Mouse (Mus musculus) limb, embryonic 12.5 days (tissue): ENCODE measurements around the gene Gns. TPM values are rescaled to one million over a fixed set of nuclear protein-coding genes. Genes with fewer than 3 reads are reported as not detected.
"Not testable (repeated sequence)": the region's sequence is repeated elsewhere in the genome, so short reads cannot be mapped to it uniquely, and the experiment has no call there.

Source experiments
- ATAC-seq: fragments of 200-750 bp; cut with Nextera tagmentation; 2 replicates; pipeline ENCODE4 v1.8.0; 2017; ENCODE audit warnings: low read depth, moderate TSS enrichment; ENCODE audit not compliant: insufficient number of reproducible peaks, insufficient read depth, low FRiP score, low TSS enrichment
- H3K27ac ChIP-seq: fragments of 300-500 bp; sonication (generic); 2 replicates; pipeline ENCODE4 v1.5.1; 2016; ENCODE audit warnings: mild to moderate bottlenecking, moderate library complexity
- H3K27me3 ChIP-seq: fragments of 300-500 bp; sonication (generic); 2 replicates; pipeline ENCODE4 v1.6.1; 2016; ENCODE audit warnings: mild to moderate bottlenecking, moderate library complexity
- H3K36me3 ChIP-seq: fragments of 300-500 bp; sonication (generic); 2 replicates; pipeline ENCODE4 v1.6.1; 2016; ENCODE audit warnings: mild to moderate bottlenecking, moderate library complexity
- H3K4me1 ChIP-seq: fragments of 300-500 bp; sonication (generic); replicated peaks from 2 replicates; pipeline ENCODE4 v1.6.1; 2016
- H3K4me2 ChIP-seq: fragments of 300-500 bp; sonication (generic); 2 replicates; pipeline ENCODE4 v1.6.1; 2016; ENCODE audit warnings: mild to moderate bottlenecking, moderate library complexity
- H3K4me3 ChIP-seq: fragments of 300-500 bp; sonication (generic); replicated peaks from 2 replicates; pipeline ENCODE4 v1.5.1; 2016; ENCODE audit warnings: mild to moderate bottlenecking
- H3K9ac ChIP-seq: fragments of 300-500 bp; sonication (generic); replicated peaks from 2 replicates; pipeline ENCODE4 v1.6.1; 2016; ENCODE audit warnings: mild to moderate bottlenecking, moderate library complexity
- H3K9me3 ChIP-seq: fragments of 300-500 bp; sonication (generic); 2 replicates; pipeline ENCODE4 v1.6.1; 2016; ENCODE audit warnings: mild to moderate bottlenecking, moderate library complexity
- WGBS: fragments of 180-500 bp; shearing (Covaris S2); methylation state at CpG from one replicate; pipeline ENCODE4 v1.1.7; 2016; 5-methylcytosine and 5-hydroxymethylcytosine counted together
- polyA plus RNA-seq: library from polyadenylated mRNA; unstranded; fragments of >200 nt; fragmentation: Nextera tagmentation; extraction: Ambion mirVana; gene quantifications from 2 replicates; pipeline ENCODE4 v1.2.1, GENCODE M21; 2016

Gns gene
- polyA plus RNA-seq = 38.7 and 42.1 TPM in 2 replicates

DNA sequence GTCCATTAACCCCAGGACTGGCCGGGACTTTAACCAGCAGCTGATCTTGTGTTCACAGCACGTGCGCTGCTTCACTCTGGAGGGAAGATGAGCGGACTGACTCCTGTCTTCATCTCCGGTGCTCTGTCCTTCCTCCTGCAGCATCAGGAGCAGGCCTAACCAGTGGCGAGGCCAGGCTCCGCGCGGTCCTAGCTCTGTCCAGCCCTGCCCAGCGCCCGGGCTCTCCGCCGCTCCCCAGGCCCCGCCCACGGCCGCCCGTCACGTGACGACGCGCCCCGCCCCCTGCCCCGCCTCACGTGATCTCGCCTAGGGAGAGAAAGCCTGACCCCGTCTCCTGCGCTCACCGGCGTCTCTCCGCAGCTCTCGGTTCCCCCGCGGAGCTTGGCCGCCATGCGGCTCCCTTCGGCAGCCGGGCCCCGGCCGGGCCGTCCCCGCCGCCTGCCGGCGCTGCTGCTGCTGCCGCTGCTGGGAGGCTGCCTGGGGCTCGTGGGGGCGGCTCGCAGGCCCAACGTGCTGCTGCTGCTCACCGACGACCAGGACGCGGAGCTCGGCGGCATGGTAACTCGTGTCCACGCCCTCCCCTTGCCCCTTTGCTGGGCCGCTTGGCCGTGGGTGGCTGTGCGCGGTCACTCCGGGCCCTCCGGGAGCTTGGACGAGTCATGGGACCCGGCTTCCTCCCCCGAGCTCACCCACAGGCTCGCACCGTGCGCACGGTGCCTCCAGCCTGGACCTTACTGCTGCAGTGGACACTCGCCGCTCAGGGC lies at the start of gene Gns:
Gns (plus strand) TSS at position 290 of the 764 bp plus-strand sequence.
- Histone ChIP-seq H3K27ac (peak within 1 kb of the TSS; percentile 66), H3K9me3 (no peaks in the 10 kb centered on the region), H3K4me1 (peaks cover 23% of the 10 kb centered on the region), H3K27me3 (no peaks in the 10 kb centered on the region), H3K4me3 (peak within 1 kb of the TSS; percentile 98), H3K9ac (peak within 1 kb of the TSS; percentile 87), H3K36me3 (peaks cover 10% of the 10 kb centered on the region), H3K4me2 (peak within 1 kb of the TSS; percentile 88)
- WGBS = under 1% methylated on average over 68 of the region's 72 CpGs
- peak; percentile 96 for ATAC-seq

DNA sequence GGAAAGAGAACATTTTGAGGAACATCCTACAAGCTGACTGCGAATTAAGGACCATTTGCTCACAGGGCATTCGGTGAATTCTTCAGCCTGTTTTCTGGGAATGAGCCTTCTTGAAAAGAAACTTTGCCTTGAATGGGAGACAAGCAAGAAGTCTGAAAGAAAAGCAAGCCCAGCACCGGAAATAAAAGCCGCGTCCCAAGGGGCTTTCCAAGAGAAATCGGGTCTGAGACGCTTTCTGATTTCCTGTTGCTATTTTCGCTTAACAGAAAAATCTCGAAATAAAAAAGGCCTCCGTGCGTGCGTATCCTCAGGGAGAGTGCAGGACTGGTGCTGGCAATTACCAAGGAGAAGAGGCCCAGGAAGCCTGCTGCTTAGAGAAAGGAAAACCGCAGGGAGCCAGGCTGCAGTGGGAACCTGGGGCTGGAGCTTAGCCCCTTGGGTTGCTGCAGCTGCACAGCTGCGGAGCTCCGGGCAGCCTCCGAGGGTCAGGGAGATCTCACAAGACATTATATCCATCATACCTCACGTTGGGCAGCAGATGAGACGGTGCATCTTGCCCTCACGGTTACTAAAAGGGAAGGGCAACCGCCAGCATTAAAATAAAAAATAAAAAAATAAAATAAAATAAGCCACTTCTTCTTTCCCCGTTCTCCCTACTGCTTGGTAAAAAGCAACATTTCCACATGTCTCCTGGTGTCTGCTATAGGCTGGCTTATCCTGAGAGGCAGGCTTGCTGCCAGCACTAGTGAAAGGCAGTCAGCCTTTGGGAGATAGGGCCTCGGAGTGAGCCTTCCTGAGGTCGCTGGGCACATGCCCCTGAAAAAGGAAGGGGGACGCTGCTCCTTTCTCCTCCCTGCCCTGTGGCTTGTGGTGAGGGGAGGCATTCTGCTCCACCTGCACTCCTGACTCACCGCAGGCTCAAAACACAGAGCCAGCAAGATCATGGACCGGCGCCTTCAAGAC lies 49.3 kb upstream of the Gns start:
- Histone ChIP-seq H3K4me1 (peaks cover 11% of the 10 kb centered on the region), H3K36me3 (no peaks in the 10 kb centered on the region), H3K9ac (no peak overlapping the region), H3K4me3 (peak overlapping the region; percentile 8; the same call in 1 of the 2 replicates), H3K27ac (no peak overlapping the region), H3K4me2 (peak overlapping the region; percentile 39), H3K9me3 (no peaks in the 10 kb centered on the region), H3K27me3 (peaks cover 51% of the 10 kb centered on the region)
- ATAC-seq = no peak
- WGBS = 29% methylated on average over 27 of the region's 27 CpGs

DNA sequence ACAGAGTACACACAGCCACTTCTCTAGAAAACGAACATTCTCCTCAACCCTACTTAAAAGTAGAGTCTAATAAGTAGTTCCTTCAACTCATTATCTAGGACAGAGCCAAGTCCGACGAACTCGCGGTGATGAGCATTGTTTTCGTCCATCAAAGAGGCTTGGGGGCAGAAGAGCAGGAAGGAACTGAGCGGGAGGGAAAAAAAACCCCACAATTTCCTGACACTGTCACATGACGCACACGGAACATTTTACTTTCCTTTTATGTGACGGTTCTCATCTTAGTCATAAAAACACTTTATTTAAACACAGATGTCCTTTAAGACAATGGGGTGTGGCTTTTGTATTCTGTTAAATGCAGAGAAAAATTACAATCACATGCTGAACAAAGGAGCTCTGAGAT lies 48.5 kb upstream of the Gns start:
- Histone ChIP-seq H3K36me3 (no peaks in the 10 kb centered on the region), H3K4me3 (no peak overlapping the region), H3K9ac (no peak overlapping the region), H3K27ac (no peak overlapping the region), H3K9me3 (no peaks in the 10 kb centered on the region), H3K4me1 (peaks cover 6% of the 10 kb centered on the region), H3K4me2 (no peak overlapping the region), H3K27me3 (peaks cover 44% of the 10 kb centered on the region)
- ATAC-seq = no peak
- 88% methylated on average over 10 of the region's 10 CpGs for WGBS

DNA sequence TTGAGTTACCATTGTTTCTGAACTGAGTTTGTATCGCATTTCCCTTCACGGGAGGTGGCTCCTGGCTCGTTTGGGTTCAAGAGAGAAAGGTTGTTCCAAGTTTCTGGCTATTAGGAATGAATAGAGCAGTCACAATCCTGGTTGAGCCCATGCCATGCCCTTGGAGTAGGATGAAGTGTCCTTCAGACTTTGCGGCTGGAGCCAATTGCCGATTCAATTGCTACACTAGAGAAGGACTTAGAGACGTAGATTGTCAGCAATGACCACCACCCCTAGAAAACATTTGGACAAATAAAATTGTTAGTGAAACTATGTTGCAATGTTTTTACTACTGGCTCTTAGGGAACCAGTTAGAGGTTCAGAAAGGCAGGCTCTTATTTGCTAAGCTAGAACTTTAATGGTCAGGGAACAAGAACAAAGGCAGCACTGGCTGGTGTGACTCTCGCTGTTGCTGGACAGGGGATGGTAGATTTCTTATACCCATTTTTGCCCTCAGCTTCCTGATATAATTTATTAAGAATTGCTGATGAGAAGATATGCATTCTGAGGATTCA lies 46.4 kb upstream of the Gns start:
- Histone ChIP-seq H3K4me1 (peaks cover 6% of the 10 kb centered on the region), H3K36me3 (no peaks in the 10 kb centered on the region), H3K9me3 (no peaks in the 10 kb centered on the region), H3K27ac (no peak overlapping the region), H3K4me2 (no peak overlapping the region), H3K4me3 (no peak overlapping the region), H3K9ac (no peak overlapping the region), H3K27me3 (peaks cover 24% of the 10 kb centered on the region)
- 80% methylated on average over 7 of the region's 7 CpGs for WGBS
- no peak for ATAC-seq

DNA sequence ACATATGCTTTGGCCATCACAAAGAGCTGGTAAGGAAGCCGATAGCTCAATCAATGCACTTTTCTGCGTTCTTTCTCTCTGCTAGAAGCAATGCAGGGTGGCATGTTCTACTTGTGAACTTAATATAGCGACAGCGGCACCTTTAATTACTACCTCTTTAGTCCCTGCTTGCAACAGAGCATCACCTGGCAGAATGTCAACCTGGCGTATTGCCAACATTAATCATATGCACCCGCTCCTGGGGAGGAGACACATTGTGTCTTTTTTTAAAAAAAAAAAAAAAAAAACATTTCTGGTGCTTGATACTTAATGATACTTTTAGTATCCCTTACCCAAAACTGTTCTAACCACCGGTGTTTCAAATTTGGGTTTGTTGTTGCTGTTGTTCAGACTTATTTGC lies 41.4 kb upstream of the Gns start:
- Histone ChIP-seq H3K4me2 (no peak overlapping the region), H3K36me3 (no peaks in the 10 kb centered on the region), H3K27me3 (no peaks in the 10 kb centered on the region), H3K27ac (no peak overlapping the region), H3K4me1 (no peaks in the 10 kb centered on the region), H3K9me3 (no peaks in the 10 kb centered on the region), H3K4me3 (no peak overlapping the region), H3K9ac (no peak overlapping the region)
- ATAC-seq = no peak
- 82% methylated on average over 7 of the region's 7 CpGs for WGBS

DNA sequence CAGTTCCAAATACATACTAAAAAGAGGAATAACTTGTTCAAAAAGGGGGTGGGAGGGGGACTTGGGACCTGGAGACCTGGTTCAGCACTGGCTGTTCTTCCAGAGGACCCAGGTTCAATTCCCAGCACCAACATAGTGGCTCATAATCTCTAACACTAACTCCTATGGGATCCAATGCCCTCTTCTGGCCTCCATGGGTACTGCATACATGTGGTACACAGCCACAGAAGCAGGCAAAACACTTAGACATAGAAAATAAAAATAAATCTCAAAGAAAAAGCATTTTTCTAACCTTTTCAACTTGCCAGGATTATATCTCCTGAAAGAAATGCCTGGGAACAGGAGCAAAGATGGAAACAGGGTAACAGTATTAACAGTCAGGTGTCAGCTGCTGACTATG lies 38.7 kb upstream of the Gns start:
- no peak overlapping the region for H3K9ac ChIP-seq
- no peaks in the 10 kb centered on the region for H3K36me3 ChIP-seq
- no peak overlapping the region for H3K4me2 ChIP-seq
- H3K27me3 ChIP-seq = no peaks in the 10 kb centered on the region
- H3K27ac ChIP-seq = no peak overlapping the region
- no peak for ATAC-seq
- no peaks in the 10 kb centered on the region for H3K9me3 ChIP-seq
- no peak overlapping the region for H3K4me3 ChIP-seq
- H3K4me1 ChIP-seq = no peaks in the 10 kb centered on the region

DNA sequence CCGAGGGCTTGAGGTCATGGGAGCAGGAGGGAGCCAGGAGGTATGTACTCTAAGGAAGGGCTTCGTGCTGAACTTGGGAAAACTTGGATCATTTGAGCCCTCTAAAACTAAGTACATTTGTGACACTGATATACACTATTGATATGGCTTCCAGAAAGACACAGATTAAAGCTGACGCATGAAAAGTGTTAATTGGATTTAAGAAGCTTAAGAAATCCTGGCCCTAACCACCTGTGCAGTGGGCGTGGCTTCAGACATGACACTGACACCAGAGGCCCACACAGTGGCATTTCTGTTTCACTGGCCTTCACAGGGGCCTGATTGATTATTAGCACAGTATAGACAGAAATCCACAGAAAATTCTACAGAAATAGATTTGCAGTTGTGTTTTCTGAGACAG lies 35.3 kb upstream of the Gns start:
- no peak overlapping the region for H3K4me3 ChIP-seq
- H3K9me3 ChIP-seq = no peaks in the 10 kb centered on the region
- H3K27me3 ChIP-seq = no peaks in the 10 kb centered on the region
- no peak for ATAC-seq
- no peak overlapping the region for H3K4me2 ChIP-seq
- no peak overlapping the region for H3K27ac ChIP-seq
- H3K36me3 ChIP-seq = no peaks in the 10 kb centered on the region
- H3K4me1 ChIP-seq = no peaks in the 10 kb centered on the region
- 76% methylated on average over 4 of the region's 4 CpGs for WGBS
- H3K9ac ChIP-seq = no peak overlapping the region

DNA sequence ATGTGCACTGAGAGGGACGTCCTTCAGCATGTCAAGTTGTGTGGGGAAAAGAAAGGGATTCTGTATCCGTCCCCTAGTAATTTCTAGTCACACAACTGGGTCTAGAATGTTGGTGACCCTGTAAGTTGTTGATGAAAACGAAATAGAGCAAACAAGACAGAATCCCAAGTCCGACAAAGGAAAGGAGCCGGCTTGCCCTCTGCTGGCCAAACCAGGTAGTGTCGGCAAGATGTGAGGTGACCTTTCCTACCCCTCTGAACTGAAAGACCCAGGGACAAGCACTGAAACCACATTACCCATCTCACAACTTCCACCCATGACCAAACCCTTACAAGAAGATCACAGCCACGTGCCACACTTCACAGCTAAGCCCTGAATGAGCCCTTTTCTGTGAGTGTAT lies 34.0 kb upstream of the Gns start:
- no peaks in the 10 kb centered on the region for H3K27me3 ChIP-seq
- no peak overlapping the region for H3K9ac ChIP-seq
- H3K36me3 ChIP-seq = no peaks in the 10 kb centered on the region
- 13% methylated on average over 7 of the region's 7 CpGs for WGBS
- H3K27ac ChIP-seq = no peak overlapping the region
- ATAC-seq = no peak
- no peak overlapping the region for H3K4me3 ChIP-seq
- no peaks in the 10 kb centered on the region for H3K4me1 ChIP-seq
- no peak overlapping the region for H3K4me2 ChIP-seq
- no peaks in the 10 kb centered on the region for H3K9me3 ChIP-seq

DNA sequence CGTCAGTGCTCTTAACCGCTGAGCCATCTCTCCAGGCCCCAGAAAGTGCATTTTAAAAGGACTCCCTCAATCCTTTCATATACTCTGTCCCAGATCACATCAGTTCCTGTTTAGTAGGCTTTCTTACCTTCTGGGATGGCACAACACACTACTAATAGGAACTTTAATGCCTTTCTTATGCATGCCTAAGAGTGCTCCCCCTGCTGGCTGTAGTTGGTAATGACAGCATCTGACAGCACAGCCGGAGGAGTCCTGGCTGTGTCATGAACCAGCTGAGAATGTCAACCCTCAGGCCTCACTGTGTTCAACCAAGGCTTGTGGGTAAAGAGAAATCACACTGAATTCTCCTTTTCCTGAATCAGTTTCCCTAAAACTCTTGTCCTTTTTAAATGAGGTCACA lies 30.3 kb upstream of the Gns start:
- Histone ChIP-seq H3K27ac (no peak overlapping the region), H3K36me3 (no peaks in the 10 kb centered on the region), H3K9ac (no peak overlapping the region), H3K4me2 (no peak overlapping the region), H3K4me1 (no peaks in the 10 kb centered on the region), H3K4me3 (no peak overlapping the region), H3K27me3 (no peaks in the 10 kb centered on the region), H3K9me3 (peaks cover 9% of the 10 kb centered on the region; the same call in 1 of the 2 replicates)
- no peak for ATAC-seq
- WGBS = 86% methylated on average over 3 of the region's 3 CpGs

DNA sequence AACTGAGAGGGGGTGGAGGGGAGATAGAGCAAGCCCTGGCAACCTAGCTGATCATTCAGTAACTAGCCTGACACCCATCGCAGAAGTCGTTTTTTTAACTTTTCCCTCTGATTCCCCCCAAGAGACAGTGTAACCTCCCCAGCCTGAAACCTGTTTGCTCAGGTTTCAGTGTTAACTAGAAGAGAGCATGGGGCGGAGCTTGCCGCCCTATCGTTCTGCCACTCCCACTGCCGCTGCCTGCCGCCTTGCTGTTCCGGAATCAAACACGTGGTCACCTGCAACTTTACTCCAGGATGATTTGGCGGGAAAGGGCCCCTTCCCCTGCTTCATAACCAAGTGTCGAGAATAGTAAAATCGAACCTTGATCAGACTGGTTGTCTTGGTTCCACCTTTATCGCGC lies 28.4 kb upstream of the Gns start:
- not testable (repeated sequence) for H3K27ac ChIP-seq, H3K4me1 ChIP-seq, H3K4me2 ChIP-seq, H3K27me3 ChIP-seq, ATAC-seq, H3K36me3 ChIP-seq, H3K4me3 ChIP-seq, H3K9ac ChIP-seq, H3K9me3 ChIP-seq
- WGBS = 52% methylated on average over 14 of the region's 14 CpGs
